Mouse (Mus musculus): ENCODE results near the gene Gm10681. TPM values are rescaled to one million over a fixed set of nuclear protein-coding genes. Genes with fewer than 3 reads are reported as not detected.
A peak's percentile ranks its signal among the peaks of the same experiment; 100 is the strongest.
"Not testable (repeated sequence)": the region's sequence is repeated elsewhere in the genome, so short reads cannot be mapped to it uniquely, and the experiment has no call there.

Gene Gm10681
- not detected in 2 replicates for polyA plus RNA-seq (2015; fragmentation: Nextera tagmentation; extraction: Ambion mirVana)

- ATAC-seq (ENCODE audit: low FRiP score) = no peak
- H3K9ac ChIP-seq = no peak within 1 kb of the TSS
- no peak within 1 kb of the TSS for H3K4me3 ChIP-seq
- H3K4me2 ChIP-seq = no peak within 1 kb of the TSS
- no peaks in the 10 kb centered on the region for H3K4me1 ChIP-seq (replicated peaks)
- H3K27ac ChIP-seq = no peak within 1 kb of the TSS
- H3K36me3 ChIP-seq = no peaks in the 10 kb centered on the region
- no peaks in the 10 kb centered on the region for H3K27me3 ChIP-seq
- H3K9me3 ChIP-seq = no peaks in the 10 kb centered on the region
These were observed at the start of gene Gm10681 for GRCm38 (mm10) chr3:98588707-98589106. Gene Gm10681 (minus strand): TSS chr3:98588807.

GRCm38 (mm10) chr3:98635145-98635544, 46.5 kb upstream of the Gm10681 start:
- Histone ChIP-seq H3K4me2 (no peak overlapping the region), H3K27me3 (no peaks in the 10 kb centered on the region), H3K27ac (no peak overlapping the region), H3K9me3 (no peaks in the 10 kb centered on the region), H3K36me3 (no peaks in the 10 kb centered on the region), H3K4me1 (replicated peaks) (no peaks in the 10 kb centered on the region), H3K9ac (no peak overlapping the region), H3K4me3 (no peak overlapping the region)
- WGBS = 91% methylated on average over 1 of the region's 1 CpGs
- ATAC-seq (ENCODE audit: low FRiP score) = no peak

GRCm38 (mm10) chr3:98630152-98630551, 41.5 kb upstream of the Gm10681 start, which contains the start of gene Hsd3b5:
Gene Hsd3b5 (minus strand): TSS chr3:98630252.
- Histone ChIP-seq H3K27me3 (no peaks in the 10 kb centered on the region), H3K4me1 (replicated peaks) (no peaks in the 10 kb centered on the region), H3K4me2 (no peak within 1 kb of the TSS), H3K4me3 (no peak within 1 kb of the TSS), H3K9ac (no peak within 1 kb of the TSS), H3K36me3 (no peaks in the 10 kb centered on the region), H3K27ac (no peak within 1 kb of the TSS), H3K9me3 (no peaks in the 10 kb centered on the region)
- no peak for ATAC-seq (ENCODE audit: low FRiP score)

GRCm38 (mm10) chr3:98629633-98630032, 41.0 kb upstream of the Gm10681 start:
- H3K27ac ChIP-seq = no peak overlapping the region
- ATAC-seq (ENCODE audit: low FRiP score) = no peak
- H3K4me1 ChIP-seq (replicated peaks) = no peaks in the 10 kb centered on the region
- 90% methylated on average over 3 of the region's 3 CpGs for WGBS
- H3K4me3 ChIP-seq = no peak overlapping the region
- H3K4me2 ChIP-seq = no peak overlapping the region
- H3K27me3 ChIP-seq = no peaks in the 10 kb centered on the region
- no peak overlapping the region for H3K9ac ChIP-seq
- no peaks in the 10 kb centered on the region for H3K36me3 ChIP-seq
- H3K9me3 ChIP-seq = no peaks in the 10 kb centered on the region

GRCm38 (mm10) chr3:98616786-98617185, 28.2 kb upstream of the Gm10681 start:
- ATAC-seq (ENCODE audit: low FRiP score); H3K27ac ChIP-seq: not testable (repeated sequence)

GRCm38 (mm10) chr3:98616244-98616643, 27.6 kb upstream of the Gm10681 start:
- not testable (repeated sequence) for H3K4me3 ChIP-seq; H3K9ac ChIP-seq; H3K27me3 ChIP-seq; H3K27ac ChIP-seq; H3K4me2 ChIP-seq; H3K4me1 ChIP-seq (replicated peaks); H3K36me3 ChIP-seq; H3K9me3 ChIP-seq
- peak; percentile 52; the same call in 1 of the 2 replicates for ATAC-seq (ENCODE audit: low FRiP score)
- 32% methylated on average over 2 of the region's 2 CpGs for WGBS

More at GRCm38 (mm10) chr3:98616786-98617185, 28.2 kb upstream of the Gm10681 start:
- not testable (repeated sequence) for H3K4me2 ChIP-seq; H3K9ac ChIP-seq; H3K9me3 ChIP-seq; H3K27me3 ChIP-seq; H3K4me3 ChIP-seq; H3K4me1 ChIP-seq (replicated peaks); H3K36me3 ChIP-seq
- 78% methylated on average over 1 of the region's 1 CpGs for WGBS

- H3K36me3 ChIP-seq; ATAC-seq (ENCODE audit: low FRiP score); H3K4me3 ChIP-seq; H3K27ac ChIP-seq; H3K9ac ChIP-seq; H3K27me3 ChIP-seq; H3K4me1 ChIP-seq (replicated peaks); H3K4me2 ChIP-seq; H3K9me3 ChIP-seq: not testable (repeated sequence)
- 85% methylated on average over 2 of the region's 2 CpGs for WGBS
These were observed 25.9 kb upstream of the Gm10681 start for GRCm38 (mm10) chr3:98614406-98614927.

GRCm38 (mm10) chr3:98613963-98614362, 25.4 kb upstream of the Gm10681 start:
- H3K27me3 ChIP-seq = no peaks in the 10 kb centered on the region
- H3K36me3 ChIP-seq = no peaks in the 10 kb centered on the region
- H3K4me1 ChIP-seq (replicated peaks) = no peaks in the 10 kb centered on the region
- H3K9me3 ChIP-seq = no peaks in the 10 kb centered on the region
- no peak overlapping the region for H3K4me3 ChIP-seq
- H3K9ac ChIP-seq = no peak overlapping the region
- no peak for ATAC-seq (ENCODE audit: low FRiP score)
- H3K4me2 ChIP-seq = no peak overlapping the region
- no peak overlapping the region for H3K27ac ChIP-seq

GRCm38 (mm10) chr3:98613540-98613939, 24.9 kb upstream of the Gm10681 start:
- H3K27ac ChIP-seq; H3K36me3 ChIP-seq; H3K4me1 ChIP-seq (replicated peaks); H3K27me3 ChIP-seq; H3K4me2 ChIP-seq; H3K4me3 ChIP-seq; ATAC-seq (ENCODE audit: low FRiP score); H3K9ac ChIP-seq; H3K9me3 ChIP-seq: not testable (repeated sequence)

GRCm38 (mm10) chr3:98587721-98588120, 886 bp downstream of the Gm10681 start:
- ATAC-seq (ENCODE audit: low FRiP score) = no peak
- H3K36me3 ChIP-seq = no peaks in the 10 kb centered on the region
- no peak overlapping the region for H3K9ac ChIP-seq
- H3K4me2 ChIP-seq = no peak overlapping the region
- H3K4me1 ChIP-seq (replicated peaks) = no peaks in the 10 kb centered on the region
- H3K9me3 ChIP-seq = no peaks in the 10 kb centered on the region
- H3K4me3 ChIP-seq = no peak overlapping the region
- 89% methylated on average over 2 of the region's 2 CpGs for WGBS
- no peaks in the 10 kb centered on the region for H3K27me3 ChIP-seq
- H3K27ac ChIP-seq = no peak overlapping the region

- not testable (repeated sequence) for H3K4me2 ChIP-seq; H3K4me3 ChIP-seq; ATAC-seq (ENCODE audit: low FRiP score); H3K36me3 ChIP-seq; H3K27ac ChIP-seq; H3K9me3 ChIP-seq; H3K4me1 ChIP-seq (replicated peaks); H3K27me3 ChIP-seq; H3K9ac ChIP-seq
These were observed 6.0 kb downstream of the Gm10681 start for GRCm38 (mm10) chr3:98582622-98583021.

GRCm38 (mm10) chr3:98582202-98582601, 6.4 kb downstream of the Gm10681 start:
- H3K4me1 ChIP-seq (replicated peaks); H3K4me3 ChIP-seq; H3K9ac ChIP-seq; H3K36me3 ChIP-seq; H3K27ac ChIP-seq; H3K9me3 ChIP-seq; ATAC-seq (ENCODE audit: low FRiP score); H3K27me3 ChIP-seq; H3K4me2 ChIP-seq: not testable (repeated sequence)
- WGBS = no CpG with 5 or more reads among the region's 1 CpGs

- not testable (repeated sequence) for H3K27ac ChIP-seq; H3K4me3 ChIP-seq; H3K9me3 ChIP-seq; ATAC-seq (ENCODE audit: low FRiP score); H3K4me1 ChIP-seq (replicated peaks); H3K9ac ChIP-seq; H3K27me3 ChIP-seq; H3K4me2 ChIP-seq; H3K36me3 ChIP-seq
- WGBS = 67% methylated on average over 1 of the region's 1 CpGs
These were observed 7.6 kb downstream of the Gm10681 start for GRCm38 (mm10) chr3:98581024-98581423.

- H3K9ac ChIP-seq; H3K27me3 ChIP-seq; H3K9me3 ChIP-seq; H3K4me1 ChIP-seq (replicated peaks); H3K36me3 ChIP-seq; H3K27ac ChIP-seq; H3K4me2 ChIP-seq; H3K4me3 ChIP-seq: not testable (repeated sequence)
- WGBS = 90% methylated on average over 2 of the region's 2 CpGs
- 0 out of 2 replicates have a peak, but pooled peaks have one; percentile 17 for ATAC-seq (ENCODE audit: low FRiP score)
These were observed 20.9 kb downstream of the Gm10681 start for GRCm38 (mm10) chr3:98567717-98568116.
